Mouse (Mus musculus) embryonic fibroblast, embryonic 13.5 days (primary cell): ENCODE measurements at regions not wholly inside any gene's neighbourhood (a gene's known extent, or its start where the extent isn't known, plus 50 kb on each side); places are given as distances from the start of the nearest gene placed in this dataset.

Experiments used
- H3K27ac ChIP-seq: 2 replicates; pipeline ENCODE4 v1.5.1; 2012; ENCODE audit warnings: low read length, control low read depth, inconsistent platforms; ENCODE audit not compliant: insufficient read depth
- H3K4me1 ChIP-seq: 2 replicates; pipeline ENCODE4 v1.6.1; 2011; ENCODE audit warnings: low read length; ENCODE audit not compliant: control insufficient read depth, insufficient read depth
- H3K4me3 ChIP-seq: 2 replicates; pipeline ENCODE4 v1.5.1; 2011; ENCODE audit warnings: mild to moderate bottlenecking, control low read depth, low read length; ENCODE audit not compliant: insufficient read depth
- CTCF ChIP-seq: IDR thresholded peaks from 2 replicates; pipeline ENCODE4 v1.5.1; 2011; ENCODE audit warnings: mild to moderate bottlenecking, control low read depth, low read length, moderate library complexity, borderline replicate concordance; ENCODE audit not compliant: insufficient read depth
- POLR2A ChIP-seq: IDR thresholded peaks from 2 replicates; pipeline ENCODE4 v1.6.1; 2011; ENCODE audit warnings: low read depth, mild to moderate bottlenecking, control low read depth, low read length, moderate library complexity

DNA sequence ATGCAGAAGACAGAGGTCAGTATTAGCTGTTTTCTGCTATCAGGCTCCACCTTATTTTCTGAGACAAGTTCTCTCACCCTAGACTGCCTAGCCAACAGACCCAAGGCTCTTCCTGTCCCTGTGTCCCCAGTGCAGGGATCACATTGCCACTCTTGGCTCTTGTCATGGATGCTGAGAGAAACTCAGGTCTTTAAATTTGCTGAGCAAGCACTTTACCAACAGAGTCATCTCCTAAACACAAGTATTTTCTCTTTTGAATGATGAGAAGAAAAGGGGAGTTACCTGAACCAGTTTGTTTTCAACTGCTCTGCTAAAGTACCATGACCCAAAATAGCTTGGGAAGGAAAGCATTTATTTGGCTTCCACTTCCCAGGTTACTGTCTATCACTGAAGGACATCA is 84.7 kb upstream of the Spats2l start:
- Histone ChIP-seq H3K4me1 (peaks cover 2% of the 10 kb centered on the region), H3K27ac (no peak overlapping the region), H3K4me3 (no peak overlapping the region)
- TF ChIP-seq CTCF, result no peak
- TF ChIP-seq POLR2A, result no peak

DNA sequence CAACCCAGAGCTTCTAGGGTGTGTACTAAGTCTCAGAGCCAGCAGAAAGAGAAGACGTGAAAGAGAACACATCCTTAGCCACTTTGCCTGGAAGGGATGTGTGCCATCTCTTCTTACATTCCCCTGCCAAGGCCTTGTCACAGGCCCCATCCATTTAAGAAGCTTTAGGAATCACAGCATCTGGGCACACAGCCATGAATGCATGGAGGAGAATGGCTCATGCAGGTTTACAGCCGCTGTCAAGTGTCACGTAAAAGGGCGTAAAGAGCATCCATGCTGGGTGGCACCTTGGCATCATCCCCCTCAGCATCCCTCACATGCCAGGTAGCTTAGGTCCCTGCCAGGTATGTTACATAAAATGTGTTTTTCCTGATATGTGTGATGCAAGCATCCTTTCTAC is 66.1 kb upstream of the Spats2l start:
- Histone ChIP-seq H3K27ac (no peak overlapping the region), H3K4me1 (no peaks in the 10 kb centered on the region), H3K4me3 (no peak overlapping the region)
- TF ChIP-seq CTCF (no peak), POLR2A (no peak)

DNA sequence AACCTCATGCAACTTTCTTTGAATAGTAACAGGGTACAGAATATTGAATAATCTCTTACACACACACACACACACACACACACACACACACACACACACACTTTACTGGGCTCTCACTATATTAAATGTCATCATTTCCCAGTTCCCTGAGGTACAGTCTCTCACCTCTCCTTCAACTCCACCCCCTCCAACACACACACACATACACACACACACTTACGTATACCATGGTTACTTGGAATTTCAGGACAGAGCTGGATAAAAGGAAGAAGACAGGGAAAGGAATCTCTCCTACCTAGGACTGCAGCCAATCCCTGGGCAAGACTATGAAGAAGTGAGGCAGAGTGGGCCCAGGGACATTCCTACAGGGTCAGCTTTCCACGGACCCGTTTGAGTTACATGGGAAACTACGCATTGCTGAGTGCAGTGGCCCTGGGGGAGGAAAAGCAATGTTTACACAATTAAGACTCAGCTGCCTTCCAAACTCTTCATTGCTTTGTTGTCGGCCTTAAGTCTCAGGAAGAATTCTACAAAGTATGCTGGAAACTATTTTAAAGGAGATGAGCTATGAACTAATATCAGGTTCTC is 61.0 kb upstream of the Spats2l start:
- H3K4me3 ChIP-seq, result no peak overlapping the region
- H3K27ac ChIP-seq, result no peak overlapping the region
- H3K4me1 ChIP-seq, result peaks cover 10% of the 10 kb centered on the region
- TF ChIP-seq POLR2A (no peak), CTCF (no peak)

DNA sequence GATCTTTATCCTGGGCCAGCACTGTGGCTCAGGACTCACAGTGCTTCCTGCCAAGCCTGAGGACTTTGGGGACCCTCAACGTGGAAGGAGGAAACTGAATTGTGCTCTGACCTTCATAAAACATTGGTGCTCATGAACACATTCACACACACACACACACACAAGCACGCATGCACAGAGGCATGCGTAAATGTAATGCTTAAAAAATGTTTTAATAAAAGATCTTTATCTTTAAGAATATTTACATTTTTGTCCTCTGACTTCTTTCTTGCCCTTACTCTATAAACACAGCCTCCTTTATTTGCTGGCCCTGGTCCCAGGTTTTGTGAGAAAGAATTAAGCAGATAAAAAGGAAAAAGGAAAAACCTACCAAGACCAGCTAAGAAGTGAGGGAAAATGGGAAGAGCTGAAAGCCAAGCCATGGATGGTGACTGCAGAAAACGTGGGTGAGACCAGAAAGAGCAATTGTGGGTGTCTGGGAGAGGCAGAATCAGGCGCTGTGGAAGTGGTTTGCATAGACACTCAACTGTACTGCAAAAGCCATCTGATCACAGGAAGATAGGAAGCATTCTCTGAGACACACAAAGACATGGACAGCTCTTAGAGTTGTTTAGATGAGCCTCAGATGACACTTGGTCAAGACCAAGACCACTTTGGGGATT is 56.7 kb upstream of the Spats2l start:
- peak overlapping the region; percentile 30; the same call in 1 of the 2 replicates for H3K27ac ChIP-seq
- no peak overlapping the region for H3K4me3 ChIP-seq
- no peak for TF ChIP-seq CTCF
- TF ChIP-seq POLR2A, result no peak
- H3K4me1 ChIP-seq, result peaks cover 10% of the 10 kb centered on the region

DNA sequence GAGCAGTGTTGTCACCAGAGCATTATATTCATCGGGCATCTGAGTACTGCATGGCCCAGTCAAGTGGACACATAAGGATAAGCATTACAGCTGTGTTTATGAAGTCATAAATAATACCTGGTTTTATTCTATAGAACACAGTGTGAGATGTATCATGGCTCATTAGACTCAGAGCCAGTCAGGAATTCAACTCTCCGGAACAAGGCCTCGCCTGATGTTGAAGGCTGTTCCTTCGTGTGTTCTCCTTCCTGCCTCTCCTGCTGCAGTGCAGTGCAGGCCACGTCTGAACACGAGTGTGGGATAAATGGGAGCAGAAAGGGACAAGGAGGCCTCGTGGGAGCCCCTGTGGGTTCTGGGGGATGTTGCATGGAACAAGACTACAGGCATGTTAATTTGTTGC is 55.6 kb upstream of the Spats2l start:
- TF ChIP-seq CTCF (no peak), POLR2A (no peak)
- H3K4me3 ChIP-seq, result no peak overlapping the region
- no peak overlapping the region for H3K27ac ChIP-seq
- H3K4me1 ChIP-seq, result peaks cover 10% of the 10 kb centered on the region
